Mouse (Mus musculus): ENCODE results near the gene Nr2c2ap.

- TF ChIP-seq CTCF (IDR thresholded peaks at IDR 0.05; ENCODE audit: borderline replicate concordance, insufficient read depth, low read depth, low read length), result no peak
- TF ChIP-seq POLR2A (IDR thresholded peaks at IDR 0.05; ENCODE audit: borderline replicate concordance, insufficient read depth, low read length), result no peak
Measured at GRCm38 (mm10) chr8:70152537-70153257, 21.6 kb downstream of the Nr2c2ap start.
